Mouse (Mus musculus) cerebellum, adult 11 months (tissue): ENCODE data around the gene Stt3a.

Source experiments
- DNase-seq: peaks from one replicate; pipeline ENCODE4 v3.0.0; 2022

Gene Stt3a

DNA sequence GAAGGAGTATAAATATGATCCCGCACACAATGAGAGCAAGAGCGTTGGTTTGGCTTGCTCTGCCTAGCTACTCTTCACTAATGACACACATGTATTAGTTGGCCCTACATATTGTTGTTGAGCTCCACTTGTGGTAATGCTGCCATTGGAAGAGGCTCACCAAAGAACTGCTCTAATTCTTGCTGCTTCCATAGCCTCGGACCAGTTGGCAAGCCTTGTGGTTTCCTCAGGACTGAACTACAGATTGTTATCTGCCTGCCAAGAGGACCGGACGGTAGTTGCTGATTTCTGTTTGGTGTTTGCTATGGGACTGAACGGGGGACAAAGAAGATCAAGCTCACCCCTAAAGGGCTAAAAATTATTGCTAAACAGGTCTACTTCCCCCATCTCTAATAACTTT is 60.2 kb downstream of the Stt3a start:
- DNase-seq, result no peak

DNA sequence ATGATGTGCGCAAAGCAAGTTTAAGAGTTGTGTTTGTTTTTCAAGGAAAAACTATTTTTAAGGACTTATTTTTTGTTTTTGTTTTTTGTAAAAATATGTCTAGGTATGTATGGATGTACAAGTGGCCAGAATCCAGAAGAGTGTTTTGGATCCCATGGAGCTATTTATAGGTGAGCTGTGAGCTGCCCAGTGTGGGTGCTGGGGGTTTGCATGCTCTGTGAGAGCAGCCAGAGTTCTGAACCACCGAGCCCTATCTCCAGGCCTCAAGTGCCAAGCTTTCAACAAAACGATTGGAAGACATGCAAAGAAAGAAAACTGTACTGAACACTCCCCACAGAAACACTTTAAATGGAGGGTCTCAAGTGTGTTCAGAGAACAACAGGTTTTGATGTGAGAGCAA is 61.6 kb downstream of the Stt3a start:
- DNase-seq, result no peak

- no peak for DNase-seq
Observed at GRCm38 (mm10) chr9:36694276-36694675, 73.2 kb downstream of the Stt3a start.

DNA sequence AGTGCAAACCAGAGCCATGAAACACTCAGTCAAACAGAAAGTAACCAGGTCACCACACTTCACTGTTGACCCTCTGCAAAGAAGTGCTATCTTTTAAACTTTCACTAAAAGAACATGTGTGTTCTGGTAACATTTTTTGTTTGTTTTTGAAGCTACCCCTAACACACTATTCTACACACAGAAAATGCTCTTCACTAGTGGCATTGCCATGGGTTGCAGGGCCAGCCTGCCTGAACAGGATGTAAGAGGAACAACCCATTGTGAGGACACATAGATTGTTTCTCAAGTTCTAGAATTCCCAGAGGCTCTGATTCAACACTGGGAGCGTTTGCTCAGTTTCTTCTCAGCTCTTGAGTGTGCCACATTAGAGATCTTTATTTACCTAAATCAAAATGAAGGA is 74.6 kb downstream of the Stt3a start, which contains the start of gene Acrv1:
TSS of gene Acrv1 (plus strand) at position 301 of the 400 bp plus-strand sequence.
- DNase-seq, result no peak

- no peak for DNase-seq
Observed at GRCm38 (mm10) chr9:36687329-36687728, 80.2 kb downstream of the Stt3a start.

GRCm38 (mm10) chr9:36681424-36681823 is 86.1 kb downstream of the Stt3a start:
- DNase-seq, result no peak
